Mouse (Mus musculus) MEL (cell line): Measurements from ENCODE around the gene Bcat2.

Experiments
- CTCF ChIP-seq, 3 experiments: IDR thresholded peaks in 2 of 3; conservative IDR thresholded peaks in 1 of 3; 2 replicates each; pipeline ENCODE4 v1.5.1; 2011 to 2012; ENCODE audit warnings: low read length in 3 of 3, low read depth in 2 of 3, mild to moderate bottlenecking in 2 of 3, improper control_type of control experiment in 1 of 3, inconsistent platforms in 1 of 3, mixed read lengths in 1 of 3, moderate library complexity in 1 of 3; ENCODE audit not compliant: control insufficient read depth in 1 of 3, insufficient read depth in 1 of 3, poor library complexity in 1 of 3, severe bottlenecking in 1 of 3
- GATA1 ChIP-seq: IDR thresholded peaks from 2 replicates; pipeline ENCODE4 v1.6.1; 2011; ENCODE audit warnings: low read depth, low read length, improper control_type of control experiment
- MXI1 ChIP-seq: IDR thresholded peaks from 2 replicates; pipeline ENCODE4 v1.6.1; 2011; ENCODE audit warnings: mild to moderate bottlenecking, low read depth, low read length, improper control_type of control experiment
- POLR2A ChIP-seq, 2 experiments: IDR thresholded peaks; 2 replicates each; pipeline ENCODE4 v1.6.1; 2011 to 2012; ENCODE audit warnings: low read length in 2 of 2, mild to moderate bottlenecking in 2 of 2, control low read depth in 1 of 2, improper control_type of control experiment in 1 of 2, low read depth in 1 of 2, moderate library complexity in 1 of 2; ENCODE audit not compliant: control insufficient read depth in 1 of 2, insufficient read depth in 1 of 2, poor library complexity in 1 of 2
- RCOR1 ChIP-seq: IDR thresholded peaks from 2 replicates; pipeline ENCODE4 v1.6.1; 2012; ENCODE audit warnings: low read depth, mild to moderate bottlenecking, inconsistent platforms, low read length, improper control_type of control experiment
- TBP ChIP-seq: IDR thresholded peaks from 2 replicates; pipeline ENCODE4 v1.8.0; 2011; ENCODE audit warnings: low read depth, low read length, improper control_type of control experiment
- ZKSCAN1 ChIP-seq: IDR thresholded peaks from 2 replicates; pipeline ENCODE4 v1.6.1; 2012; ENCODE audit warnings: low read depth, mild to moderate bottlenecking, inconsistent platforms, low read length, improper control_type of control experiment, moderate library complexity

DNA sequence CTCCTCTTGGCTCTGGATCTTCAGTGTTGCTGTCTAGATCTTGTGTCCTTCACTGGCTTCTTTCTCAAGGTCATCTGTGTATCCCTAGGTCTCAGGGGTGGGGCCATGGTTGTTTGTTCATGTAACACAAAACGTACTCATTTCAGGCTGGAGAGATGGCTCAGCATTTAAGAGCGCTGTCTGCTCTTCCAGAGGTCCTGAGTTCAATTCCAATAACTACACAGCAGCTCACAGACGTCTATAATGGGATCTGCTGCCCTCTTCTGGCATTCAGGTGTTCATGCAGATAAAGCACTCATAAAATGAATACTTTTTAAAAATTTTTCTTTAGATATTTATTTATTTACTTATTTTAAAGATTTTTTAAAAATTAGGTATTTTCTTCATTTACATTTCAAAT lies 20.9 kb downstream of the Bcat2 start:
- TF ChIP-seq CTCF (IDR thresholded peaks at IDR 0.05 in 2 of 3, conservative IDR thresholded peaks at IDR 0.05 in 1 of 3; ENCODE audit: control insufficient read depth in 1 of 3, insufficient read depth in 1 of 3, low read depth in 2 of 3, low read length in 3 of 3, poor library complexity in 1 of 3, severe bottlenecking in 1 of 3) (peak; percentile 32 to 53 (median 39); a peak in 5 of 6 replicates), ZKSCAN1 (no peak), POLR2A (IDR thresholded peaks at IDR 0.05; ENCODE audit: control insufficient read depth in 1 of 2, insufficient read depth in 1 of 2, low read depth in 1 of 2, low read length in 2 of 2, poor library complexity in 1 of 2) (no peak), MXI1 (no peak), TBP (no peak), RCOR1 (no peak), GATA1 (no peak)
